Mouse (Mus musculus) lung, postnatal 0 days (tissue): ENCODE data around the gene Fam124a.

Experiments used
- CTCF ChIP-seq: IDR thresholded peaks from 2 replicates; pipeline ENCODE4 v1.5.1; 2016; ENCODE audit warnings: antibody characterized with exemption, mild to moderate bottlenecking
- EP300 ChIP-seq: IDR thresholded peaks from 2 replicates; pipeline ENCODE4 v1.6.1; 2016; ENCODE audit warnings: antibody characterized with exemption, mild to moderate bottlenecking, control low read depth

- TF ChIP-seq CTCF, result no peak
- no peak for TF ChIP-seq EP300
Measured at GRCm38 (mm10) chr14:62506261-62506660, 49.3 kb upstream of the Fam124a start.
